ENCODE assay signal across 1 mouse cellular context in the genomic region with DNA sequence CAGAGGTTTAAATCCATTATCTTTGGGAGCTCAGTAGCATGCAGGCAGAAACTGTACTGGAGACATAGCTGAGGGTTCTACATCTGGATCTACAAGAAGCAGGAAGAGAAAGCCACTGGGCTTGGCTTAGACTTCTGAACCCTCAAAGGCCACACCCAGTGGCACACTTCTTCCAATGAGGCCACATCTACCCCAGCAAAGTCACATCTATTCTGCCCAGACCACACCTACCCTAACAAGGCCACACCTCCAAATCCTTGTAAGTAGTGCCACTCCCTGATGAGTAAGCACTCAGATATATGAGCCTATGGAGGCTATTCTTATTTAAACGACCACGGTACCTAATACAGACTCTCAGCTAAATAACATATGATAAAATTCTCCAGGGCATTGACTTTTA.
TF ChIP-seq lines count a peak whose summit lies in the region.

No protein-coding gene starts in this region.

TF ChIP-seq in MEL, 35 proteins besides CTCF, POLR2A, EP300 and RAD21 (continued from another document):
- TF ChIP-seq E2F4 (IDR thresholded peaks at IDR 0.05; ENCODE audit: borderline replicate concordance, low read depth, low read length), result no peak
- TF ChIP-seq MYC (IDR thresholded peaks at IDR 0.05; ENCODE audit: low read depth, low read length), result no peak
- no peak for TF ChIP-seq ETS1 (IDR thresholded peaks at IDR 0.05; ENCODE audit: low read depth, low read length)
- no peak for TF ChIP-seq POLR2AphosphoS2 (IDR thresholded peaks at IDR 0.05; ENCODE audit: low read length)
